Mouse (Mus musculus) B cell, adult 62 days (primary cell): Measurements from ENCODE around the gene Rem1. TPM values are rescaled to one million over a fixed set of nuclear protein-coding genes. Genes with fewer than 3 reads are reported as not detected.

Experiments
- total RNA-seq: library from RNA; stranded (reverse); gene quantifications from 4 replicates; pipeline ENCODE4 v1.2.4, GENCODE M21; 2023

The Rem1 gene
- not detected in 4 replicates for total RNA-seq

GRCm38 (mm10) chr2:152626774-152627591 is at the start of gene Rem1:
TSS of gene Rem1 (plus strand) at chr2:152626951.

GRCm38 (mm10) chr2:152580107-152580506 is 46.6 kb upstream of the Rem1 start, which contains the start of gene Defb19:
TSS of gene Defb19 (minus strand) at chr2:152580312.

DNA sequence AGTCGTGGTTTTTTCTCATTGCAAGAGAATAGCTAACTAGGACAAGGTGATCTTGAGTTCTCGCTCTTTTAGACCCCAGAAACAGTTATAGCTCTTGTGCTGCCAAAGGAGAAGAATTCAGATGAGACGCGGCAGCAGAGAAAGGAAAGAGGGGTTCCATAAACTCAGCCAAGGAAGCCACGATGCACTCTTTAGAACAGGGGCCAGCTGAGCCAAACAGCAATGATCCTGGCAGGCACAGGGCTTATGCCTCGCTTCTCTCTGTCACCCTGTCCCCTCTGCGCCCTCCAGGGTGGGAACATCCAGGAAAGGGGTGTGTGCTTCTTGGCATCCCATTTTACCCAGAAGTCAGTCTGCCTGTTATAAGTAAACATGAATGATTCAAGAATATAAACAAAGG is 27.5 kb upstream of the Rem1 start, which contains the start of gene Defb45:
Gene Defb45, minus strand, starts transcription at position 101 of the 400 bp plus-strand sequence.

GRCm38 (mm10) chr2:152604057-152604456 is 22.7 kb upstream of the Rem1 start, which contains the start of gene Defb36:
TSS of gene Defb36 (plus strand) at chr2:152604327.

GRCm38 (mm10) chr2:152622953-152623352 is 3.8 kb upstream of the Rem1 start, which contains the start of gene Defb25:
TSS of gene Defb25 (minus strand) at chr2:152623053.

DNA sequence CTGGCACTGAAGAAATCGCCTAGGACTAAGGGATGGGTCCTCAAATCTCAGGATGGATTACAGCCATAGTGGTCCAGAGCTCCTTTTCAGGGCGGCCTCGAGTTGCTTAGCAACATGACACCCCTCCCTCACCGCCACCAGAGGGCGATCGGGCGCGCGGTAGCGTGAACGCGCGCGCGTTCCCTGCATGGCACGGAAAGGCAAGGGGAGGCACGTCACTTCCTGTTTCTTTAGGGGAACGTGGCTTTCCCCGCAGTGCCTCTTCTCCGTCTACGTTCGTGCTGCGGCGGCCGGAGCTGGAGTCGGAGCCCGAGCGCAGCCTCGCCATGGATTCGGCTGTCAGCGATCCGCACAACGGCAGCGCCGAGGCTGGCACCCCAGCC is 42.5 kb downstream of the Rem1 start, which contains the start of gene H13:
Gene H13, plus strand, starts transcription at position 206 of the 383 bp plus-strand sequence.

Other genes starting within 250 kb of the Rem1 start
- 1.8 to 3.3 TPM (median 2.6 TPM) in 4 replicates for gene Sox12, start 228.9 kb upstream of the Rem1 start, total RNA-seq
- 2.9 to 3.5 TPM (median 3.2 TPM) in 4 replicates for gene Zcchc3, start 211.9 kb upstream of the Rem1 start, total RNA-seq
- gene 6820408C15Rik, start 211.4 kb upstream of the Rem1 start, total RNA-seq = 0.53 to 1.5 TPM in 2 of 4 replicates, not detected in the others
- gene Defb23, start 162.3 kb upstream of the Rem1 start, total RNA-seq = not detected in 4 replicates
- not detected in 4 replicates for gene Defb20, start 149.9 kb upstream of the Rem1 start, total RNA-seq
- gene Defb22, start 136.8 kb upstream of the Rem1 start, total RNA-seq = not detected in 4 replicates
- gene Defb26, start 115.3 kb upstream of the Rem1 start, total RNA-seq = not detected in 4 replicates
- gene Defb28, start 108.7 kb upstream of the Rem1 start, total RNA-seq = not detected in 4 replicates
- not detected in 4 replicates for gene Defb29, start 86.9 kb upstream of the Rem1 start, total RNA-seq
- not detected in 4 replicates for gene Gm17416, start 57.6 kb upstream of the Rem1 start, total RNA-seq
- not detected in 4 replicates for gene Defb21, start 54.2 kb upstream of the Rem1 start, total RNA-seq
- not detected in 4 replicates for gene Defb19, start 46.6 kb upstream of the Rem1 start, total RNA-seq
- gene Defb45, start 27.6 kb upstream of the Rem1 start, total RNA-seq = not detected in 4 replicates
- gene Defb36, start 22.6 kb upstream of the Rem1 start, total RNA-seq = not detected in 4 replicates
- gene Defb25, start 3.9 kb upstream of the Rem1 start, total RNA-seq = not detected in 4 replicates
- 91.4 to 102 TPM (median 99.1 TPM) in 4 replicates for gene H13, start 42.5 kb downstream of the Rem1 start, total RNA-seq
- gene Mcts2, start 60.1 kb downstream of the Rem1 start, total RNA-seq = 19.7 to 26.7 TPM (median 21.4 TPM) in 4 replicates
- 0.81 to 2.2 TPM in 2 of 4 replicates, not detected in the others for gene Id1, start 109.3 kb downstream of the Rem1 start, total RNA-seq
- not detected in 4 replicates for gene Cox4i2, start 127.2 kb downstream of the Rem1 start, total RNA-seq
- 4.7 to 13.7 TPM (median 7.7 TPM) in 4 replicates for gene Bcl2l1, start 204.8 kb downstream of the Rem1 start, total RNA-seq
- 1.6 to 3.0 TPM (median 2.0 TPM) in 4 replicates for gene Tpx2, start 221.0 kb downstream of the Rem1 start, total RNA-seq